Mouse (Mus musculus) E14TG2a.4 (cell line): ENCODE measurements at regions not wholly inside any gene's neighbourhood (a gene's known extent, or its start where the extent isn't known, plus 50 kb on each side); places are given as distances from the start of the nearest gene placed in this dataset.

ENCODE experiments used
- CTCF ChIP-seq: conservative IDR thresholded peaks from 2 replicates; pipeline ENCODE4 v1.5.1; 2014; ENCODE audit warnings: low read length
- NANOG ChIP-seq: IDR thresholded peaks from 2 replicates; pipeline ENCODE4 v1.6.1; 2014; ENCODE audit warnings: borderline replicate concordance, low read length, mixed read lengths
- POU5F1 ChIP-seq: IDR thresholded peaks from 2 replicates; pipeline ENCODE4 v1.6.1; 2014; ENCODE audit warnings: low read length, borderline replicate concordance

DNA sequence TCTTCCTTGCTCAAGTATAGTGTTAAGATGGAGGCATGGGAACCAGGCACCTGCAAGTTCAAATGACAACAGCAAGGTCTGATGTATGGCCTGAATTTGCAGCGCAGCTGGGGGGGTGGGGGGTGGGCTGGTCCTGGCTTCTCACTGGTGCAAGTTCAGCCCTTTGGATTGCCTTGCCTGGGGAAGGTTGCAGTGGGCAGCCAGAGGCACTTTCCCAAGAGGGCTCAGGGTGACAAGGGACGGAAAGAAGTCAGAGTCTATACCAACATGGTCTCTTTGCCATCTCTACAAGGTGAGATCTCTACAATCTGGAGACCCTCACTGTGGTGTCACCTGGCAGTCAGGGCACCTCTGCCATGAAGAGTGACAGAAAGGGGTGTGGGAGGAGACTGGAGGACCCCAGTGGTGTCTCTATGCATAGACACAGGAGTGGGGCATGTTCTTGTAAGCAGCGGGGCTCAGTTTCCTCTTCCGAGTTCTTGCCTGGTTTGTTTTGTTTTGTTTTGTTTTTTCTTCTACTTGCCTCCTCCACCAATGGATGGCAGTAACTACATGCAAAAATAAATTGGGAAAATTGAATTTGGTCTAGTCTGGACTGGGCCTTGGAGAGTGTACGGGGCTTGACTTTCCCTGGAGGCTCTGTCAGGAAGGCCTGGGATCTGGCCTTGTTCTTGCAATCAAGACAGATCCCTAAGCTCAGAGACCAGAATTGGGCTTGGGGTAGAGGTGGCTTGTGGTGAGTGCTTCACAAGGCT is 284.4 kb upstream of the Cnr1 start:
- TF ChIP-seq CTCF (no peak), POU5F1 (no peak), NANOG (no peak)
